Mouse (Mus musculus) C2C12 (cell line): ENCODE results near the gene Dct.

ENCODE experiments used
- CEBPB ChIP-seq: IDR thresholded peaks from one replicate; pipeline ENCODE4 v1.6.1; 2011; ENCODE audit warnings: low read depth, mild to moderate bottlenecking, control low read depth, moderate library complexity
- CTCF ChIP-seq: IDR thresholded peaks from one replicate; pipeline ENCODE4 v1.5.1; 2011; ENCODE audit not compliant: control insufficient read depth, insufficient read depth, insufficient read length
- FOSL1 ChIP-seq: IDR thresholded peaks from one replicate; pipeline ENCODE4 v1.8.0; 2011; ENCODE audit warnings: mild to moderate bottlenecking, low read length; ENCODE audit not compliant: poor library complexity, insufficient read depth, severe bottlenecking
- MAX ChIP-seq: IDR thresholded peaks from one replicate; pipeline ENCODE4 v1.6.1; 2011; ENCODE audit warnings: mild to moderate bottlenecking, control low read depth
- MYOG ChIP-seq: IDR thresholded peaks from one replicate; pipeline ENCODE4 v1.6.1; 2011; ENCODE audit not compliant: control insufficient read depth, insufficient read length; ENCODE audit errors: extremely low read depth

- TF ChIP-seq CTCF (no peak), MAX (no peak), CEBPB (peak; percentile 59), MYOG (no peak), FOSL1 (no peak)
Observed at GRCm38 (mm10) chr14:118005697-118006096, 46.3 kb downstream of the Dct start.
